Mouse (Mus musculus): Measurements from ENCODE around the gene Hnrnpdl. TPM values are rescaled to one million over a fixed set of nuclear protein-coding genes. Genes with fewer than 3 reads are reported as not detected.

Gene Hnrnpdl
- polyA plus RNA-seq (2015; fragmentation: Nextera tagmentation; extraction: Ambion mirVana) = 57.8 and 59.2 TPM in 2 replicates

GRCm38 (mm10) chr5:100039602-100040142 is at the start of gene Hnrnpdl, which contains the start of gene Enoph1:
Hnrnpdl (minus strand) TSS chr5:100039664.
Enoph1 (plus strand) TSS chr5:100039985.

Other genes starting within 250 kb of the Hnrnpdl start
- gene Vamp9, start 133.4 kb downstream of the Hnrnpdl start, polyA plus RNA-seq (2015; fragmentation: Nextera tagmentation; extraction: Ambion mirVana) = 0.52 and 0.96 TPM in 2 replicates
- 40.2 and 70.0 TPM in 2 replicates for gene Hnrnpd, start 60.7 kb downstream of the Hnrnpdl start, polyA plus RNA-seq (2015; fragmentation: Nextera tagmentation; extraction: Ambion mirVana)
- gene 4930524J08Rik, start 60.6 kb downstream of the Hnrnpdl start, polyA plus RNA-seq (2015; fragmentation: Nextera tagmentation; extraction: Ambion mirVana) = 1.1 and 1.2 TPM in 2 replicates
- 10.9 and 13.4 TPM in 2 replicates for gene Enoph1, start 321 bp upstream of the Hnrnpdl start, polyA plus RNA-seq (2015; fragmentation: Nextera tagmentation; extraction: Ambion mirVana)
- gene Tmem150c, start 120.1 kb upstream of the Hnrnpdl start, polyA plus RNA-seq (2015; fragmentation: Nextera tagmentation; extraction: Ambion mirVana) = 1.1 and 1.2 TPM in 2 replicates

Measured in skeletal muscle tissue, postnatal 0 days (tissue).